In genomic region chr3:96409701-96410246, GRCm38 (mm10) we compare ENCODE assay signal across 9 mouse cellular contexts. TPM values are rescaled to one million over a fixed set of nuclear protein-coding genes. Genes with fewer than 3 reads are reported as not detected.
DNase-seq lines count a peak whose midpoint lies in the region; ATAC-seq and TF ChIP-seq lines count a peak whose summit lies in the region.
"Had no signal": no experiment of that assay in that cellular context is flagged by ENCODE, and none has a peak within 500 bp of the region (broad histone marks: within the 10 kb centered on the region; RNA-seq: fewer than 3 reads in every experiment).

No protein-coding gene starts in this region.

- peaks cover 67% of the 10 kb centered on the region for H3K27me3 ChIP-seq in heart, postnatal 0 days (ENCODE audit: control insufficient read depth, insufficient read depth, low read length)
- peaks cover 52% of the 10 kb centered on the region for H3K27me3 ChIP-seq in hindbrain, embryonic 16.5 days (replicated peaks; ENCODE audit: control insufficient read depth, insufficient read depth, low read length)
- H3K27me3 ChIP-seq in midbrain, embryonic 12.5 days = peaks cover 74% of the 10 kb centered on the region

- no peaks in the 10 kb centered on the region for H3K9me3 ChIP-seq in heart, postnatal 0 days (replicated peaks; ENCODE audit: control insufficient read depth, low read length)
- H3K9me3 ChIP-seq in hindbrain, embryonic 16.5 days (ENCODE audit: control insufficient read depth, low read length) = peaks cover 3% of the 10 kb centered on the region; the same call in 1 of the 2 replicates
- 0 out of 2 replicates have a peak, but pooled peaks cover 6% of the 10 kb centered on the region for H3K9me3 ChIP-seq in midbrain, embryonic 12.5 days

- H3K4me3 ChIP-seq in heart, postnatal 0 days (ENCODE audit: low read depth, low read length) = no peak overlapping the region
- H3K4me3 ChIP-seq in bone marrow macrophage, adult 2 months (ENCODE audit: insufficient read depth, low read length) = peak overlapping the region; percentile 2
- no peak overlapping the region for H3K4me3 ChIP-seq in hindbrain, embryonic 16.5 days (ENCODE audit: low read length)
- peak overlapping the region; percentile 15; the same call in 1 of the 2 replicates for H3K4me3 ChIP-seq in midbrain, embryonic 12.5 days
- no peak overlapping the region for H3K4me3 ChIP-seq in left cerebral cortex, adult 2 months

- no peak for ATAC-seq in heart, postnatal 0 days (ENCODE audit: insufficient read depth, low read depth)
- ATAC-seq in hindbrain, embryonic 16.5 days = peak; percentile 16; the same call in 1 of the 2 replicates
- no peak for ATAC-seq in midbrain, embryonic 12.5 days (ENCODE audit: low FRiP score, low read depth)
- no peak for ATAC-seq in activated CD4-positive, CD25-positive, alpha-beta regulatory T cell, adult 4 months

- H3K4me2 ChIP-seq in heart, postnatal 0 days (ENCODE audit: low read depth, low read length) = peak overlapping the region; percentile 15; the same call in 1 of the 2 replicates
- peak overlapping the region; percentile 16 for H3K4me2 ChIP-seq in hindbrain, embryonic 16.5 days (ENCODE audit: low read length)
- H3K4me2 ChIP-seq in midbrain, embryonic 12.5 days (replicated peaks) = peak overlapping the region; percentile 21

- H3K9ac ChIP-seq in heart, postnatal 0 days (replicated peaks; ENCODE audit: low read depth, low read length) = no peak overlapping the region
- no peak overlapping the region for H3K9ac ChIP-seq in hindbrain, embryonic 16.5 days (ENCODE audit: low read depth, low read length)
- no peak overlapping the region for H3K9ac ChIP-seq in midbrain, embryonic 12.5 days (replicated peaks)

- TF ChIP-seq CTCF in heart, postnatal 0 days (IDR thresholded peaks at IDR 0.05; ENCODE audit: low read depth) = no peak
- no peak for TF ChIP-seq CTCF in bone marrow macrophage, adult 2 months (IDR thresholded peaks at IDR 0.05; ENCODE audit: low read depth, low read length)
- no peak for TF ChIP-seq CTCF in left cerebral cortex, adult 2 months (IDR thresholded peaks at IDR 0.05)

- no peak for TF ChIP-seq EP300 in heart, postnatal 0 days (IDR thresholded peaks at IDR 0.05; ENCODE audit: low read depth)

- WGBS in heart, postnatal 0 days = 5% methylated on average over 31 of the region's 31 CpGs
- 4% methylated on average over 31 of the region's 31 CpGs for WGBS in hindbrain, embryonic 16.5 days
- 3% methylated on average over 31 of the region's 31 CpGs for WGBS in midbrain, embryonic 12.5 days

- no peaks in the 10 kb centered on the region for H3K36me3 ChIP-seq in heart, postnatal 0 days (replicated peaks; ENCODE audit: control insufficient read depth, insufficient read depth, low read length)
- no peaks in the 10 kb centered on the region for H3K36me3 ChIP-seq in hindbrain, embryonic 16.5 days (ENCODE audit: control insufficient read depth, insufficient read depth, low read length)
- no peaks in the 10 kb centered on the region for H3K36me3 ChIP-seq in midbrain, embryonic 12.5 days

- 0 out of 2 replicates have a peak, but pooled peaks cover 4% of the 10 kb centered on the region for H3K4me1 ChIP-seq in heart, postnatal 0 days (ENCODE audit: control insufficient read depth, insufficient read depth)
- H3K4me1 ChIP-seq in bone marrow macrophage, adult 2 months (ENCODE audit: control insufficient read depth, insufficient read depth, low read length) = peaks cover 4% of the 10 kb centered on the region
- H3K4me1 ChIP-seq in hindbrain, embryonic 16.5 days (ENCODE audit: control insufficient read depth, insufficient read depth, low read depth, low read length) = no peaks in the 10 kb centered on the region
- 0 out of 2 replicates have a peak, but pooled peaks cover 9% of the 10 kb centered on the region for H3K4me1 ChIP-seq in midbrain, embryonic 12.5 days

- H3K27ac ChIP-seq in heart, postnatal 0 days (ENCODE audit: low read depth) = no peak overlapping the region
- H3K27ac ChIP-seq in bone marrow macrophage, adult 2 months (ENCODE audit: insufficient read depth, low read depth, low read length) = no peak overlapping the region
- H3K27ac ChIP-seq in hindbrain, embryonic 16.5 days (ENCODE audit: low read depth, low read length) = no peak overlapping the region
- no peak overlapping the region for H3K27ac ChIP-seq in midbrain, embryonic 12.5 days (replicated peaks)
- H3K27ac ChIP-seq in left cerebral cortex, adult 2 months = no peak overlapping the region

- no peak for TF ChIP-seq POLR2A in bone marrow macrophage, adult 2 months (IDR thresholded peaks at IDR 0.05; ENCODE audit: borderline replicate concordance, low read depth, low read length)

- intact Hi-C loops in left cerebral cortex, postnatal 10 days (cut with DNase I) = no loop called here
- intact Hi-C loops in left cerebral cortex, adult 2 months (cut with DNase I) = no loop called here

- no peak for DNase-seq in heart, postnatal 0 days (ENCODE audit: low spot score)
- DNase-seq in heart, adult 11 months = no peak
- DNase-seq in left cerebral cortex, postnatal 10 days (ENCODE audit: extremely low spot score in 1 of 2, low spot score in 2 of 2) = no peak
- no peak for DNase-seq in left cerebral cortex, adult 2 months (ENCODE audit: extremely low spot score in 1 of 2, low spot score in 2 of 2)
- DNase-seq: heart, adult 18-20 months had no signal

RNA-seq across cellular contexts. Expression of gene BC107364, which starts 42.3 kb away (rescaled TPM):
- not detected in 2 replicates for total RNA-seq in heart, postnatal 0 days (2014; rRNA removed; ENCODE audit: low replicate concordance)
- 0.40 and 0.41 TPM in 2 replicates for polyA plus RNA-seq in heart, postnatal 0 days (2015; fragmentation: Nextera tagmentation; extraction: Ambion mirVana)
- not detected in 2 replicates for polyA plus RNA-seq in bone marrow macrophage, adult 2 months (2012; ENCODE audit: insufficient read depth, insufficient read length, missing spikeins)
- not detected in 2 replicates for polyA plus RNA-seq in hindbrain, embryonic 16.5 days (2015; fragmentation: Nextera tagmentation; extraction: Ambion mirVana)
- polyA plus RNA-seq in midbrain, embryonic 12.5 days (2016; fragmentation: Nextera tagmentation; extraction: Ambion mirVana) = 0.26 TPM in 1 of 2 replicates, not detected in the other
- not detected for total RNA-seq in left cerebral cortex, postnatal 10 days (2021)
- polyA plus RNA-seq in activated CD4-positive, CD25-positive, alpha-beta regulatory T cell, adult 4 months (2017; shearing (Covaris generic)) = under 1 TPM in 1 of 2 experiments, not detected in 1; 0.32 TPM
- total RNA-seq in left cerebral cortex, adult 2 months (2021) = not detected
- total RNA-seq: heart, adult 18-20 months had no signal

Comparison
In these comparisons a context has a peak if more than half of its experiments do, and no peak if none do; other contexts are left out.
1. H3K4me3 ChIP-seq: peak in bone marrow macrophage, adult 2 months (single experiment) and midbrain, embryonic 12.5 days (single experiment); none in heart, postnatal 0 days (single experiment), hindbrain, embryonic 16.5 days (single experiment) and left cerebral cortex, adult 2 months (single experiment).
2. Peak in every context shown above with its lines, with median percentiles within 50 percentile points of each other: H3K4me2 ChIP-seq.